ENCODE assay signal across 8 mouse cellular contexts in the genomic region with DNA sequence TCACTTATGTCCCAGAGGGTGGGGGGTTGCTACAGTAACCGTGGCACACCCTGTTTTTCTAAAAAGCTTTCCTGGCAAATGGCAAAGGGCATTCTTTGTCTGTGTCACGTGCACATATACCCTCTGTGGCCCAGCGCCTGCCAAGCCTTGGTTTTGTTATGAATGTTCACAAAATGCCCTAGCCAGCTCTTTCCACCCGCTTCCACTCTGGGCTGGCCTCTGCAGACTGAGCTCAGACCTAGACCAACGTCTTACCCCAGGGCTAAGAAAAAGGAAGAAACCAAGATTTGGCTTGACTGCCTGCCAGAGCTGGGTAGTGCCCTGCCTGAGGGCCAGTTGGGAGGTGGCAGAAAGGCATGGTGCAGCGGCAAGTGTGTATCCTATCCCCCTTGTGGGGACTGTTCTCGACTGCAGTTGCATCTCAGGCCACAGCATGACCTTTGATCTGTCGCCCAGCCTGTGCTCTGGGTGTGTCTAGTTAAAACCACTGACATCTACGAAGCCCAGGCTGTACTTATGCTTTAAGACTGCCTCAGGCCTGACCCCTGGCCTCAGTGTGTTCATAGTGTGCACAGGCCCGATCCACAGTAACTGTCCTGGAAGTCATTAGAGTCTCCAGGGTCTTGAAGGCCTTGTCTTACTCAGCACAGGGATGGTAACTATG. TPM values are rescaled to one million over a fixed set of nuclear protein-coding genes. Genes with fewer than 3 reads are reported as not detected.
DNase-seq lines count a peak whose midpoint lies in the region; ATAC-seq and TF ChIP-seq lines count a peak whose summit lies in the region.

No protein-coding gene starts in this region.

- no peaks in the 10 kb centered on the region for H3K9me3 ChIP-seq in heart, embryonic 10.5 days
- H3K9me3 ChIP-seq in intestine, postnatal 0 days (ENCODE audit: control insufficient read depth) = no peaks in the 10 kb centered on the region

- H3K27ac ChIP-seq in heart, embryonic 10.5 days = peak overlapping the region; percentile 7; the same call in 1 of the 2 replicates
- H3K27ac ChIP-seq in intestine, postnatal 0 days (ENCODE audit: low read depth, low read length) = peak overlapping the region; percentile 83

- intact Hi-C loops in heart, postnatal 36 days (cut with DNase I) = no loop called here

- TF ChIP-seq CTCF in brain, embryonic 14.5 days (IDR thresholded peaks at IDR 0.05; ENCODE audit: borderline replicate concordance, extremely low read depth, insufficient read depth, insufficient read length) = no peak
- peak; percentile 48 for TF ChIP-seq CTCF in intestine, postnatal 0 days (IDR thresholded peaks at IDR 0.05; ENCODE audit: low read depth)

- no peaks in the 10 kb centered on the region for H3K27me3 ChIP-seq in heart, embryonic 10.5 days (ENCODE audit: insufficient read depth, poor library complexity, severe bottlenecking)
- no peaks in the 10 kb centered on the region for H3K27me3 ChIP-seq in intestine, postnatal 0 days (replicated peaks; ENCODE audit: control insufficient read depth, insufficient read depth, low read length)

- 0 out of 2 replicates have a peak, but pooled peaks cover 3% of the 10 kb centered on the region for H3K4me1 ChIP-seq in heart, embryonic 10.5 days
- peaks cover 8% of the 10 kb centered on the region; the same call in 1 of the 2 replicates for H3K4me1 ChIP-seq in intestine, postnatal 0 days (replicated peaks; ENCODE audit: control insufficient read depth, insufficient read depth, low read length)

- H3K4me2 ChIP-seq in intestine, postnatal 0 days (replicated peaks; ENCODE audit: low read depth) = 0 out of 2 replicates have a peak overlapping the region, but pooled peaks have one; percentile 14

- peaks cover 89% of the 10 kb centered on the region for H3K36me3 ChIP-seq in heart, embryonic 10.5 days
- H3K36me3 ChIP-seq in intestine, postnatal 0 days (ENCODE audit: control insufficient read depth, insufficient read depth) = peaks cover 51% of the 10 kb centered on the region

- no peak overlapping the region for H3K4me3 ChIP-seq in heart, embryonic 10.5 days
- H3K4me3 ChIP-seq in intestine, postnatal 0 days (ENCODE audit: low read depth, low read length) = no peak overlapping the region

- H3K9ac ChIP-seq in intestine, postnatal 0 days (ENCODE audit: low read depth, low read length) = no peak overlapping the region

- whole genome bisulfite sequencing in heart, embryonic 10.5 days = 76% methylated on average over 10 of the region's 10 CpGs
- WGBS in intestine, postnatal 0 days = 32% methylated on average over 10 of the region's 10 CpGs

- no peak for DNase-seq in heart, embryonic 10.5 days (ENCODE audit: low spot score)
- no peak for DNase-seq in heart, postnatal 36 days
- peak; percentile 83 for DNase-seq in 3T3-L1 (ENCODE audit: low read depth, low spot score)
- DNase-seq in brain, embryonic 14.5 days (ENCODE audit: low read depth) = peak; percentile 60
- DNase-seq in thymus, postnatal 25 days = no peak

- ATAC-seq in intestine, postnatal 0 days = peak; percentile 79
- no peak for ATAC-seq in activated CD4-positive, CD25-positive, alpha-beta regulatory T cell, adult 4 months
- no peak; the same call in 1 of the 2 replicates for ATAC-seq in monocyte, adult 5-6 weeks (replicated peaks; ENCODE audit: insufficient number of reproducible peaks, low FRiP score, low TSS enrichment, poor library complexity, severe bottlenecking)

- no peak for TF ChIP-seq POLR2A in brain, embryonic 14.5 days (IDR thresholded peaks at IDR 0.05; ENCODE audit: borderline replicate concordance, extremely low read depth, insufficient read depth, insufficient read length, poor library complexity, severe bottlenecking)

RNA-seq across cellular contexts. Expression of a gene that starts 19.2 kb away (rescaled TPM):
- 0.67 and 1.1 TPM in 2 replicates for polyA plus RNA-seq in heart, embryonic 10.5 days (2016; fragmentation: Nextera tagmentation; extraction: Ambion mirVana)
- total RNA-seq in heart, postnatal 36 days (2021) = 1 to 10 TPM; 2.6 to 3.4 TPM
- polyA plus RNA-seq in brain, embryonic 14.5 days (2012; rRNA removed) = 0.91 and 2.1 TPM in 2 replicates
- 16.6 and 17.8 TPM in 2 replicates for polyA plus RNA-seq in intestine, postnatal 0 days (2015; fragmentation: Nextera tagmentation; extraction: Ambion mirVana)
- not detected for polyA plus RNA-seq in activated CD4-positive, CD25-positive, alpha-beta regulatory T cell, adult 4 months (2017; shearing (Covaris generic))
- not detected in 3 replicates for total RNA-seq in monocyte, adult 5-6 weeks (2017)

RNA-seq across cellular contexts. Expression of a gene that starts 22.1 kb away (rescaled TPM):
- polyA plus RNA-seq in heart, embryonic 10.5 days (2016; fragmentation: Nextera tagmentation; extraction: Ambion mirVana) = 20.4 and 22.3 TPM in 2 replicates
- total RNA-seq in heart, postnatal 36 days (2021) = 1 to 10 TPM; 6.7 to 8.9 TPM
- polyA plus RNA-seq in brain, embryonic 14.5 days (2012; rRNA removed) = 28.2 and 38.0 TPM in 2 replicates
- 6.8 and 8.2 TPM in 2 replicates for polyA plus RNA-seq in intestine, postnatal 0 days (2015; fragmentation: Nextera tagmentation; extraction: Ambion mirVana)
- polyA plus RNA-seq in activated CD4-positive, CD25-positive, alpha-beta regulatory T cell, adult 4 months (2017; shearing (Covaris generic)) = 10 to 100 TPM; 12.1 to 22.5 TPM
- 16.2 to 25.6 TPM (median 23.2 TPM) in 3 replicates for total RNA-seq in monocyte, adult 5-6 weeks (2017)

RNA-seq across cellular contexts. Expression of a gene that starts 22.2 kb away (rescaled TPM):
- 29.4 and 35.8 TPM in 2 replicates for polyA plus RNA-seq in heart, embryonic 10.5 days (2016; fragmentation: Nextera tagmentation; extraction: Ambion mirVana)
- total RNA-seq in heart, postnatal 36 days (2021) = 10 to 100 TPM; 17.2 to 20.7 TPM
- 57.6 and 69.8 TPM in 2 replicates for polyA plus RNA-seq in brain, embryonic 14.5 days (2012; rRNA removed)
- 27.5 and 28.8 TPM in 2 replicates for polyA plus RNA-seq in intestine, postnatal 0 days (2015; fragmentation: Nextera tagmentation; extraction: Ambion mirVana)
- polyA plus RNA-seq in activated CD4-positive, CD25-positive, alpha-beta regulatory T cell, adult 4 months (2017; shearing (Covaris generic)) = 10 to 100 TPM; 36.0 to 53.3 TPM
- 109 to 210 TPM (median 121 TPM) in 3 replicates for total RNA-seq in monocyte, adult 5-6 weeks (2017)

RNA-seq across cellular contexts. Expression of a gene that starts 43.5 kb away (rescaled TPM):
- 1.6 and 1.7 TPM in 2 replicates for polyA plus RNA-seq in heart, embryonic 10.5 days (2016; fragmentation: Nextera tagmentation; extraction: Ambion mirVana)
- total RNA-seq in heart, postnatal 36 days (2021) = under 1 TPM in 1 of 2 experiments, not detected in 1; 0.31 TPM
- not detected in 2 replicates for polyA plus RNA-seq in brain, embryonic 14.5 days (2012; rRNA removed)
- polyA plus RNA-seq in intestine, postnatal 0 days (2015; fragmentation: Nextera tagmentation; extraction: Ambion mirVana) = 29.6 and 32.9 TPM in 2 replicates
- polyA plus RNA-seq in activated CD4-positive, CD25-positive, alpha-beta regulatory T cell, adult 4 months (2017; shearing (Covaris generic)) = 1 to 10 TPM; 2.5 to 3.6 TPM
- total RNA-seq in monocyte, adult 5-6 weeks (2017) = 0.49 TPM in 1 of 3 replicates, not detected in the others

RNA-seq across cellular contexts. Expression of a gene that starts 55.6 kb away (rescaled TPM):
- polyA plus RNA-seq in heart, embryonic 10.5 days (2016; fragmentation: Nextera tagmentation; extraction: Ambion mirVana) = 13.7 and 17.9 TPM in 2 replicates
- 10 to 100 TPM; 14.8 to 26.7 TPM for total RNA-seq in heart, postnatal 36 days (2021)
- 0.64 and 1.2 TPM in 2 replicates for polyA plus RNA-seq in brain, embryonic 14.5 days (2012; rRNA removed)
- 1.9 and 3.4 TPM in 2 replicates for polyA plus RNA-seq in intestine, postnatal 0 days (2015; fragmentation: Nextera tagmentation; extraction: Ambion mirVana)
- 1 to 10 TPM in 1 of 2 experiments, under 1 TPM in 1; 0.89 to 1.2 TPM for polyA plus RNA-seq in activated CD4-positive, CD25-positive, alpha-beta regulatory T cell, adult 4 months (2017; shearing (Covaris generic))
- total RNA-seq in monocyte, adult 5-6 weeks (2017) = 0.87 to 5.0 TPM (median 0.96 TPM) in 3 replicates

Comparison
In these comparisons a context has a peak if more than half of its experiments do, and no peak if none do; other contexts are left out.
1. DNase-seq: peak in 3T3-L1 (single experiment) and brain, embryonic 14.5 days (single experiment); none in heart, embryonic 10.5 days (single experiment), heart, postnatal 36 days (0 of 2) and thymus, postnatal 25 days (single experiment).